Mouse (Mus musculus) gastrocnemius, adult 8-10 months (tissue): ENCODE data around the gene Gm884. TPM values are rescaled to one million over a fixed set of nuclear protein-coding genes. Genes with fewer than 3 reads are reported as not detected.
"Not testable (repeated sequence)": the region's sequence is repeated elsewhere in the genome, so short reads cannot be mapped to it uniquely, and the experiment has no call there.

Source experiments
- DNase-seq, 2 experiments: peaks; one replicate each; pipeline ENCODE4 v3.0.0; 2022; ENCODE audit warnings: low spot score in 2 of 2
- total RNA-seq, 4 experiments: library from RNA; stranded (reverse); gene quantifications; 2 replicates each; pipeline ENCODE4 v1.2.4; 2022

Gm884 gene
- total RNA-seq, 4 experiments from 2014 or later, result not detected

GRCm38 (mm10) chr11:103635481-103635880, 14.5 kb upstream of the Gm884 start:
- DNase-seq, result no peak

DNA sequence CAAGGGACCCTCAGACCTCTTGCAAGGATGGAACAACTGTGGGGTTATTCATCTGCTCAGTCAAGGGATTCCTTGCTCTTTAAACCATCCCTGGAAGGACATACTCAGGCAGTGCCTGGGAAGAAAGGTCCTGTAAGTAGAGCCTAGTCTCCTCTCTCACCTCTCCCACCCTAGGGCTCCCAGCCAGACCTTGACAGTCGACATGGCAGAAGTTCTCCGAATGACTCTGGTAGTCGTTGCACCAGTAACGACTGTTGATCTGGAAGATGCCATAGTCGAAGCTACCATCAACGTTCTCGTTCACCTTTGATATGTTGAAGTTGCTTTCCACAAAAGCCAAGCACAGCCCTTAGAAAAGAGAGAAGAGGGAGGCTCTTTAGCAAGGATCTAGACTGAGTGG, 13.9 kb upstream of the Gm884 start:
- DNase-seq, result no peak

GRCm38 (mm10) chr11:103627453-103627852, 6.5 kb upstream of the Gm884 start:
- DNase-seq, result no peak

GRCm38 (mm10) chr11:103610772-103611171, 10.2 kb downstream of the Gm884 start:
- no peak for DNase-seq

- DNase-seq, result no peak
Observed at GRCm38 (mm10) chr11:103606611-103607010, 14.3 kb downstream of the Gm884 start.

DNA sequence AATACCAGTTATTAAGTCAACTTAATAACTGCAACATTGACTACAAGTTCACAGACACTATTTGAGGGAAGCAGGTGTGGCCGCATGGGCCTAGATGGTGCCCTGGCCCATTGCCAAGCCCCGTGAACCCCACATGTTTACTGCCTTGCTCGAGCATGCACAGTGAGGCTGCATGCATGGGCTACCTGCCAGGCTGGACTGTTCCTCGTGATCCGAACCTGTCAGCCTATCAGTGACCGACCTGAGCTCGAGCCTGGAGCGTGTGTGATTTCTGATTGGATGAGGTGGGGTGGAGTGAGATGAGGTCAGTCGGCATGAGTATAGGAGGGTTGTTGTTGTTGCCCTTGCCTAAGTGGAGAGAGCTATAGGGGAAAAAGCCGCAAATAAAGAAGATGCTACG, 42.6 kb downstream of the Gm884 start:
- no peak for DNase-seq

DNA sequence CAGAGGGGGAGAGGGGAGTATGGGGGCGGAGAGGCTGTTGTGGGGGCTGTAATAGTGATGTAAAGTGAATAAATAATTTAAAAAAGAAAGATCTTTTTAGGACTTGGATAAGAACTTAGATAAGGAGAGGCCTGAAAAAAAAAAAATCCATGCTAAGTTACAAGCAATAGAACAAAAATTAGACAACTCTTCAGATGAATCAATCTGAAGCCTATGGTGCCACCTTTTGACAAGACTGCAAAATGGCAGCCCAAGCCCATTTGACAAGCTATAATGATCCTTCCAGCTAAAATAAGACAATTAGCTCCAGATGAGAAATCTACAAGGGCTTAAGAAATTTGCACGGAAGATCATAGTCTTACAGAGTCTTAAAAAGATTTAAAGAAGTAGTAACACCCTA, 64.9 kb downstream of the Gm884 start:
- DNase-seq, result no peak

GRCm38 (mm10) chr11:103534973-103535372, 86.0 kb downstream of the Gm884 start:
- DNase-seq, result not testable (repeated sequence)

DNA sequence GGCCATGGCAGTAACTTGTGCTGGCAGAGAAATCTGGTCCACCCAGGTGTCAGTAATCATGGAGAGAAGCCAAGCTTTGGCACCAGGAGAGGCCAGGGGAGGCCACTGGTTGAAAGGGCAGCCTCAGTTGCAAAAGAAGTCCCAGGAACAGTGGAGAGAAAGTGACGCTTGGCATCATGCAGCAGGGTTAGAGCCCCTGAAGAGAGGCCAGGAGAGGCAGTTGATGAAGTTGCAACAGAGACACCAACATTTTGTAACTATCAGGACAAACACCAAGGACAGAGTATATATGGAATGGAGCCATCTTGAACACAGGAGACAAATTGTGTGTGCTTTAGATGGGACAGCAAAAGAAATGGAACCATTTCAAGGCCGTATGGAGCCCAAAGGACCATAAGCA, 108.8 kb downstream of the Gm884 start:
- no peak for DNase-seq

DNA sequence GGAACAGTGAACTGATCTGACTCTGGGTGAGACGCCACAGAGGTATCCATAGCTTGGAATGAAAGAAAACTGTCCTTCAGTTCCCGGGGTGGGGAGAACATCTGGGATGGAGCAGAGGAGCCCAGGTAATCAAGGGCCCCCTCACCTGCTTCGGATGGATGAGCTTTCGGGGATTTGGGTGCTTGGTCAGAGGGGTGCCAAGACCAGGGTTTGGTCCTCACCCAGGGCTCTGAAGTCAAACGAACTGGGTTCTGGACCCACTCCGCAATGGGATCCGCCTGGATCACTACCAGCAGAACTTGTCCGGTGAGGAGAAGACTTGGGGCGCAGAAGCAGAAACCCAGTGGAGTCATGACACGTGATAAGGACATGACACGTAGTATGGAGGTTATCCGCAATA, 116.4 kb downstream of the Gm884 start, which contains the start of gene Lrrc37a:
TSS of gene Lrrc37a (minus strand) at position 101 of the 400 bp plus-strand sequence.
- DNase-seq, result no peak

Other genes starting within 250 kb of the Gm884 start
- gene Plekhm1, start 208.5 kb downstream of the Gm884 start, total RNA-seq, result 10 to 100 TPM; 14.1 to 16.4 (median 15.1) TPM
- not detected for gene Lrrc37a, start 116.5 kb downstream of the Gm884 start, total RNA-seq
- gene Lyzl6, start 17.8 kb upstream of the Gm884 start, total RNA-seq, result not detected
- under 1 TPM in 1 of 4 experiments, not detected in 3; 0.58 TPM for gene Rprml, start 28.4 kb upstream of the Gm884 start, total RNA-seq
- gene Gosr2, start 76.8 kb upstream of the Gm884 start, total RNA-seq, result 10 to 100 TPM; 36.4 to 47.4 (median 42.7) TPM
- gene Wnt9b, start 128.7 kb upstream of the Gm884 start, total RNA-seq, result under 1 TPM in 1 of 4 experiments, not detected in 3; 0.19 TPM
- gene Wnt3, start 153.0 kb upstream of the Gm884 start, total RNA-seq, result under 1 TPM in 2 of 4 experiments, not detected in 2; 0.07 to 0.09 TPM